Mouse (Mus musculus): Measurements from ENCODE around the gene C1ql3. TPM values are rescaled to one million over a fixed set of nuclear protein-coding genes. Genes with fewer than 3 reads are reported as not detected.

The C1ql3 gene
- 1.6 and 1.7 TPM in 2 replicates for polyA plus RNA-seq (2015; fragmentation: Nextera tagmentation; extraction: Ambion mirVana)

DNA sequence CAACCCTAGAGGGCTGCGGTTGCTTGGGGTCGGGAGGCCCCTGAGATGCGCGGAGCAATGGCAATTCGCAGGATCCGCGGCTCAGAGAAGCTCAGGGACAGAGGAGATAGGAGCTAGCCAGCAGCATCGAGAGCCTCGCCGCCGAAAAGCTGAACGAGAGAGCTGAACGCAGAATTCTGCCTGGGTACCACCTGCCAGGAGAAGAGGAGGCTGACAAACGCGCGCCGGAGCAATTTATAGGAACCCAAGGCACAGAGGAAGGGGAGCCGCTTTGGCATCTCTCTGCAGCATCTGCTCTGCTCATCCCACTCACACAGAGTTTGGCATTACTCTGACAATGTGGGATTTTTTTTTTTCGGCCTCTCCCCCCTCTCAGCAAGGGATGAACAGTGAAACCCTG, at the start of gene C1ql3:
Gene C1ql3 (minus strand): TSS at position 335 of the 400 bp plus-strand sequence.
- H3K4me2 ChIP-seq (replicated peaks), result peak within 1 kb of the TSS; percentile 90
- under 1% methylated on average over 19 of the region's 19 CpGs for WGBS
- H3K27me3 ChIP-seq, result peaks cover 31% of the 10 kb centered on the region

GRCm38 (mm10) chr2:13060426-13061170, 49.0 kb upstream of the C1ql3 start:
- H3K4me2 ChIP-seq (replicated peaks), result no peak overlapping the region
- WGBS, result 88% methylated on average over 5 of the region's 5 CpGs
- ATAC-seq (replicated peaks), result no peak
- no peak overlapping the region for H3K27ac ChIP-seq (replicated peaks)
- no peaks in the 10 kb centered on the region for H3K9me3 ChIP-seq
- H3K4me3 ChIP-seq, result no peak overlapping the region
- no peaks in the 10 kb centered on the region for H3K4me1 ChIP-seq
- no peak overlapping the region for H3K9ac ChIP-seq (replicated peaks)
- H3K27me3 ChIP-seq, result no peaks in the 10 kb centered on the region
- H3K36me3 ChIP-seq, result no peaks in the 10 kb centered on the region

More for the DNA sequence above, at the start of gene C1ql3:
- Histone ChIP-seq H3K9me3 (no peaks in the 10 kb centered on the region), H3K36me3 (no peaks in the 10 kb centered on the region), H3K27ac (replicated peaks) (no peak within 1 kb of the TSS), H3K9ac (replicated peaks) (peak within 1 kb of the TSS; percentile 38), H3K4me1 (peaks cover 27% of the 10 kb centered on the region), H3K4me3 (peak within 1 kb of the TSS; percentile 44)
- ATAC-seq (replicated peaks), result peak; percentile 70

GRCm38 (mm10) chr2:13048649-13049048, 37.0 kb upstream of the C1ql3 start:
- H3K27me3 ChIP-seq, result no peaks in the 10 kb centered on the region
- 89% methylated on average over 6 of the region's 6 CpGs for WGBS
- H3K4me2 ChIP-seq (replicated peaks), result no peak overlapping the region
- no peak overlapping the region for H3K4me3 ChIP-seq
- ATAC-seq (replicated peaks), result no peak
- no peak overlapping the region for H3K27ac ChIP-seq (replicated peaks)
- H3K36me3 ChIP-seq, result no peaks in the 10 kb centered on the region
- no peaks in the 10 kb centered on the region for H3K4me1 ChIP-seq
- H3K9me3 ChIP-seq, result no peaks in the 10 kb centered on the region
- H3K9ac ChIP-seq (replicated peaks), result no peak overlapping the region

GRCm38 (mm10) chr2:13044555-13044954, 32.9 kb upstream of the C1ql3 start:
- H3K27me3 ChIP-seq, result no peaks in the 10 kb centered on the region
- H3K36me3 ChIP-seq, result no peaks in the 10 kb centered on the region
- 94% methylated on average over 4 of the region's 4 CpGs for WGBS
- H3K4me2 ChIP-seq (replicated peaks), result no peak overlapping the region
- no peak overlapping the region for H3K4me3 ChIP-seq
- no peak for ATAC-seq (replicated peaks)
- H3K27ac ChIP-seq (replicated peaks), result no peak overlapping the region
- no peaks in the 10 kb centered on the region for H3K9me3 ChIP-seq
- H3K9ac ChIP-seq (replicated peaks), result no peak overlapping the region
- no peaks in the 10 kb centered on the region for H3K4me1 ChIP-seq

- Histone ChIP-seq H3K4me1 (no peaks in the 10 kb centered on the region), H3K9me3 (no peaks in the 10 kb centered on the region), H3K9ac (replicated peaks) (no peak overlapping the region), H3K27ac (replicated peaks) (no peak overlapping the region), H3K36me3 (no peaks in the 10 kb centered on the region), H3K4me2 (replicated peaks) (no peak overlapping the region), H3K4me3 (no peak overlapping the region), H3K27me3 (no peaks in the 10 kb centered on the region)
- ATAC-seq (replicated peaks), result no peak
- 93% methylated on average over 4 of the region's 4 CpGs for WGBS
Measured at GRCm38 (mm10) chr2:13039785-13040184, 28.2 kb upstream of the C1ql3 start.

DNA sequence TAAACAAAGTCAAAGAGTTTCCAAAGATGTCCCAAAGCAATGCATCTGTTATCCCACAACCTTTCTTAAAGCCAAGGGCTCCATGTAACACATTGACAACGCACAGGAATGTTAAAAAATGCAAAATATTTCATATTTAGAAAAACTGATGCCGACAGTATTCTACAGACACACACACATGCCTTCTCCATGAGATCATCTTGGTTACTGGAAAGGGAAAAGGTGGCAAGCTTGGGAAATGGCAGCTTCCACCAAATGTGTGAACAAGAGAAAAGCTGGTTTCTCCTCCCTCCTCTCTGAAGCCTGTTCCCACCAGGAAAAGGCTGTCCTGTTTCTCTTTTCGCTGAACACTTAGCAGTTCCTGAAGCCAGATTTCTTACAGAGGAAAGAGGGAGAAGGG, 27.2 kb upstream of the C1ql3 start:
- Histone ChIP-seq H3K27ac (replicated peaks) (no peak overlapping the region), H3K36me3 (no peaks in the 10 kb centered on the region), H3K9ac (replicated peaks) (no peak overlapping the region), H3K4me1 (no peaks in the 10 kb centered on the region), H3K4me3 (no peak overlapping the region), H3K27me3 (no peaks in the 10 kb centered on the region), H3K9me3 (no peaks in the 10 kb centered on the region), H3K4me2 (replicated peaks) (no peak overlapping the region)
- 66% methylated on average over 3 of the region's 3 CpGs for WGBS
- ATAC-seq (replicated peaks), result no peak

DNA sequence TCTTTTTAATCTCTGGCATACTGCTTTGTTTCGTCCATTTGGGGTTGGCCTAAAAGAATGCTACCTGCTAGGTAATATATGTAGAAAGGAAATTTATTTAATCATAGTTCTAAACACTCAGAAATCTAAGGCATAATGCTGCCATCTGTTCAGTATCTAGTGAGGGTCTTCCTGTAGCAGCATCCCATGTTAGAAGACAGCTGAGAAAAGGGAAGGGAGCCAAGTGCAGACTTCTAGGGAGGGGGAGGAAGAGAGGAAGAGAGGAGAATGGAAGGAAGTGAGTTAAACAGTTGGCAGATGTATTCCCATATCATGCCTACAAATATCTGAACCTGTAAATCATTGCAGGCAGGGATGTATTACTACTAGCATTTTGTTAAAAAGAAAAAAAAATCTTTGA, 7.3 kb upstream of the C1ql3 start:
- no peaks in the 10 kb centered on the region for H3K9me3 ChIP-seq
- no peaks in the 10 kb centered on the region for H3K27me3 ChIP-seq
- H3K27ac ChIP-seq (replicated peaks), result no peak overlapping the region
- H3K9ac ChIP-seq (replicated peaks), result no peak overlapping the region
- ATAC-seq (replicated peaks), result no peak; the same call in 1 of the 2 replicates
- no peak overlapping the region for H3K4me3 ChIP-seq
- H3K4me2 ChIP-seq (replicated peaks), result no peak overlapping the region
- H3K4me1 ChIP-seq, result peaks cover 6% of the 10 kb centered on the region
- no peaks in the 10 kb centered on the region for H3K36me3 ChIP-seq
- WGBS, result 72% methylated on average over 1 of the region's 1 CpGs

GRCm38 (mm10) chr2:13018382-13018781, 6.8 kb upstream of the C1ql3 start:
- WGBS, result 24% methylated on average over 5 of the region's 5 CpGs
- ATAC-seq (replicated peaks), result no peak
- H3K4me3 ChIP-seq, result no peak overlapping the region
- H3K27ac ChIP-seq (replicated peaks), result no peak overlapping the region
- peaks cover 6% of the 10 kb centered on the region for H3K4me1 ChIP-seq
- no peak overlapping the region for H3K4me2 ChIP-seq (replicated peaks)
- no peaks in the 10 kb centered on the region for H3K36me3 ChIP-seq
- H3K27me3 ChIP-seq, result no peaks in the 10 kb centered on the region
- H3K9ac ChIP-seq (replicated peaks), result no peak overlapping the region
- H3K9me3 ChIP-seq, result no peaks in the 10 kb centered on the region

GRCm38 (mm10) chr2:13011973-13012372, 367 bp upstream of the C1ql3 start:
- Histone ChIP-seq H3K36me3 (no peaks in the 10 kb centered on the region), H3K27ac (replicated peaks) (no peak overlapping the region), H3K27me3 (peaks cover 31% of the 10 kb centered on the region), H3K4me2 (replicated peaks) (peak overlapping the region; percentile 90), H3K9ac (replicated peaks) (no peak overlapping the region), H3K9me3 (no peaks in the 10 kb centered on the region), H3K4me3 (peak overlapping the region; percentile 44; the same call in 1 of the 2 replicates), H3K4me1 (peaks cover 27% of the 10 kb centered on the region)
- ATAC-seq (replicated peaks), result no peak
- 39% methylated on average over 3 of the region's 3 CpGs for WGBS

GRCm38 (mm10) chr2:13010460-13011341, 905 bp downstream of the C1ql3 start:
- H3K9ac ChIP-seq (replicated peaks), result peak overlapping the region; percentile 38
- H3K36me3 ChIP-seq, result no peaks in the 10 kb centered on the region
- under 1% methylated on average over 71 of the region's 75 CpGs for WGBS
- peak overlapping the region; percentile 44 for H3K4me3 ChIP-seq
- peak overlapping the region; percentile 90 for H3K4me2 ChIP-seq (replicated peaks)
- no peaks in the 10 kb centered on the region for H3K9me3 ChIP-seq
- peaks cover 27% of the 10 kb centered on the region for H3K4me1 ChIP-seq
- peaks cover 31% of the 10 kb centered on the region for H3K27me3 ChIP-seq
- H3K27ac ChIP-seq (replicated peaks), result no peak overlapping the region; the same call in 1 of the 2 replicates
- peak; percentile 67 for ATAC-seq (replicated peaks)

GRCm38 (mm10) chr2:13010030-13010459, 1.6 kb downstream of the C1ql3 start:
- Histone ChIP-seq H3K4me2 (replicated peaks) (peak overlapping the region; percentile 90), H3K4me3 (peak overlapping the region; percentile 44), H3K36me3 (no peaks in the 10 kb centered on the region), H3K27ac (replicated peaks) (no peak overlapping the region; the same call in 1 of the 2 replicates), H3K9ac (replicated peaks) (peak overlapping the region; percentile 38), H3K4me1 (peaks cover 27% of the 10 kb centered on the region), H3K27me3 (peaks cover 31% of the 10 kb centered on the region), H3K9me3 (no peaks in the 10 kb centered on the region)
- ATAC-seq (replicated peaks), result peak; percentile 21
- WGBS, result 2% methylated on average over 31 of the region's 31 CpGs

All from forebrain, embryonic 15.5 days (tissue).